Mouse (Mus musculus) C2C12 (cell line): ENCODE measurements around the gene Gm21981. TPM values are rescaled to one million over a fixed set of nuclear protein-coding genes. Genes with fewer than 3 reads are reported as not detected.

Experiments used
- H3K27me3 ChIP-seq: one replicate; pipeline ENCODE4 v1.6.1; 2011; ENCODE audit not compliant: control insufficient read depth, insufficient read depth, insufficient read length
- H3K36me3 ChIP-seq: one replicate; pipeline ENCODE4 v1.6.1; 2011; ENCODE audit not compliant: control insufficient read depth, insufficient read depth
- H3K4me3 ChIP-seq: one replicate; pipeline ENCODE4 v1.5.1; 2011; ENCODE audit warnings: mild to moderate bottlenecking, control low read depth; ENCODE audit not compliant: poor library complexity, insufficient read depth, severe bottlenecking
- H3K79me2 ChIP-seq: one replicate; pipeline ENCODE4 v1.6.1; 2011; ENCODE audit not compliant: control insufficient read depth, insufficient read depth
- H3K79me3 ChIP-seq: one replicate; pipeline ENCODE4 v1.6.1; 2011; ENCODE audit warnings: low read depth, control low read depth
- H3ac ChIP-seq: one replicate; pipeline ENCODE3; 2011; ENCODE audit warnings: low read depth; ENCODE audit not compliant: control insufficient read depth, insufficient read length
- CEBPB ChIP-seq: IDR thresholded peaks from one replicate; pipeline ENCODE4 v1.6.1; 2011; ENCODE audit warnings: low read depth, mild to moderate bottlenecking, control low read depth, moderate library complexity
- CTCF ChIP-seq: IDR thresholded peaks from one replicate; pipeline ENCODE4 v1.5.1; 2011; ENCODE audit not compliant: control insufficient read depth, insufficient read depth, insufficient read length
- FOSL1 ChIP-seq: IDR thresholded peaks from one replicate; pipeline ENCODE4 v1.8.0; 2011; ENCODE audit warnings: mild to moderate bottlenecking, low read length; ENCODE audit not compliant: poor library complexity, insufficient read depth, severe bottlenecking
- MAX ChIP-seq: IDR thresholded peaks from one replicate; pipeline ENCODE4 v1.6.1; 2011; ENCODE audit warnings: mild to moderate bottlenecking, control low read depth
- MYOD1 ChIP-seq: IDR thresholded peaks from one replicate; pipeline ENCODE4 v1.6.1; 2011; ENCODE audit warnings: low read depth; ENCODE audit not compliant: control insufficient read depth, insufficient read length
- MYOG ChIP-seq: IDR thresholded peaks from one replicate; pipeline ENCODE4 v1.6.1; 2011; ENCODE audit not compliant: control insufficient read depth, insufficient read length; ENCODE audit errors: extremely low read depth
- USF1 ChIP-seq: IDR thresholded peaks from one replicate; pipeline ENCODE4 v1.6.1; 2011; ENCODE audit warnings: low read depth, mild to moderate bottlenecking, control low read depth, moderate library complexity
- polyA plus RNA-seq: library from polyadenylated mRNA; unstranded; fragments of >200 nt; fragmentation: generic; extraction: Trizol; gene quantifications from one replicate; pipeline ENCODE4 v1.2.1, GENCODE M21; 2012; ENCODE audit warnings: missing spikeins

Gene Gm21981
- polyA plus RNA-seq, 1 experiment = 1.3 TPM

DNA sequence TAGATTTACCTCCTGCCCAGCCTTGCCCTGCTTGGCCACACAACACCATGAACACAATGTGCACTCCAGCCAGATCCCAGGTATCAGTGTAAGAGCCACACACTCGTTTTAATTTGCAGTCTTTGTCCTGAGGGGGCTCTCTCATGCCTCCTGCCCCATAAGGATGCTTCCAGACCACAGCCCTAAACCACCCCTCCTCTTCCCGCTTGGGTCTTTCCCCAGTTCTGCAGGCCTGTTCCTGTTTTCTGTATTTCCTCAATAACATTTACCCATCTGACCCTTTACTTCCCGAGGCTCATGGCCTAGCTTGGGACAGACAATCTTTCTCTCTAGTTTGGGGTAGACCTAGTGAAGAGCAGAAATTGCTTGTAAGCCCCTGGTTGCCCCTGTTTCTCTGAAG, 20.8 kb upstream of the Gm21981 start:
- Histone ChIP-seq H3ac (no peak overlapping the region), H3K27me3 (peaks cover 40% of the 10 kb centered on the region), H3K79me3 (no peaks in the 10 kb centered on the region), H3K36me3 (no peaks in the 10 kb centered on the region), H3K4me3 (no peak overlapping the region), H3K79me2 (no peaks in the 10 kb centered on the region)
- TF ChIP-seq CTCF = no peak
- TF ChIP-seq FOSL1 = no peak
- TF ChIP-seq MAX = no peak
- no peak for TF ChIP-seq CEBPB
- no peak for TF ChIP-seq MYOG
- no peak for TF ChIP-seq USF1
- TF ChIP-seq MYOD1 = no peak

DNA sequence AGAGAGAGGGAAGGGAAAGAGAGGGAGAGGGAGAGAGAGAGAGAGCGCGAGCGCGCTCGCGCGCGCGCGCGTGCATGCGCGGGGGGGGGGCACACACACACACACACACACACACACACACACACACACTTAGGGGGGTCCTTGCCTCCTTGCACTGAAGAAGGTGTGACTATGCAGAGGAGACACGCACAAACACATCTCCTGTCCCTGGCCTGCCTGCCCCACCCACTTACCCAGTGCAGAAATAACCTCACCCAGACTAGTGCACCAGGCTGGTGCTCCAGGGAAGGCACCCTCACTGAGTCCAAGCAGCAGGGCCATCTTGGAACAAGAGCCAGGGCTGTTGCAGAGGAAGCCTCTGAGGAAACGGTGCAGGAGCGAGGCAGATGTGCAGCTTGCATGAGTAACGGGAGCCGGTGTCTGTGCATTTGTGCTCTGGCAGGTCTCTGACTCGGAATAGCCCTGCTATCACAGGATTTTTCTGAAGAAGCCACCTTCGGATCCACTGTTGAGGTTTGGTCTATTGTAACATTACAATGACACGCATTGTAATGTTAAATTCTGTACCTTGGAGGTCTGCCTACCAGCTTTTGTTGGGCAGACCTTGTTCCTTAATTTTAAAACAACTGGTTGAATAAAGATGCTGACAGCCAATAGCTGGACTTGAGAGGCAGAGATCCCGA, 18.8 kb upstream of the Gm21981 start:
- Histone ChIP-seq H3K36me3 (no peaks in the 10 kb centered on the region), H3K79me3 (no peaks in the 10 kb centered on the region), H3ac (no peak overlapping the region), H3K4me3 (no peak overlapping the region), H3K27me3 (peaks cover 48% of the 10 kb centered on the region), H3K79me2 (no peaks in the 10 kb centered on the region)
- TF ChIP-seq FOSL1 (no peak), CEBPB (no peak), MYOD1 (no peak), USF1 (no peak), CTCF (no peak), MAX (no peak), MYOG (no peak)

DNA sequence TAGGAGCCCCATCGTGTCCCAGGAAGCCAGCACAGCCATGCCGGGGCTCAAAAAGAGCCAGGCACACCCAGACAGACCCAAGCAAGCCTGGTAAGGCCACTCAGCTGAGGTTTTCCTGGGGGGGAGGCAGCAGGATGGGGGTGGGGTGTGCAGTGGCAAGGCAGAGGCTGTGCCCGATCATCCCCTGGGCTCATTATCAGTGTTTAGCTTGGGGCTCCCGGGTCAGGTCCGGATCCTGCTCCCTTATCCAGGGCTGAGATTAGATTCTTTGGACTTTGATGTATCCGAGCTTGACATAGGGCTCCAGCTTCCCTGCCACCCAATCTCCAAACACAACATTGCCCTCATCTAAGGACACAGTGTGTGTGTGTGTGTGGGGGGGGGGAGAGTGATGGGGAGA, 17.6 kb upstream of the Gm21981 start:
- TF ChIP-seq USF1 (no peak), MAX (no peak), MYOG (no peak), CEBPB (no peak), FOSL1 (no peak), CTCF (no peak), MYOD1 (no peak)
- peaks cover 48% of the 10 kb centered on the region for H3K27me3 ChIP-seq
- no peaks in the 10 kb centered on the region for H3K79me2 ChIP-seq
- no peak overlapping the region for H3K4me3 ChIP-seq
- H3K79me3 ChIP-seq = no peaks in the 10 kb centered on the region
- H3K36me3 ChIP-seq = no peaks in the 10 kb centered on the region
- H3ac ChIP-seq = no peak overlapping the region

- H3K27me3 ChIP-seq = peaks cover 29% of the 10 kb centered on the region
- TF ChIP-seq CTCF = no peak
- no peak for TF ChIP-seq CEBPB
- H3K4me3 ChIP-seq = no peak overlapping the region
- H3K36me3 ChIP-seq = no peaks in the 10 kb centered on the region
- H3ac ChIP-seq = no peak overlapping the region
- H3K79me2 ChIP-seq = no peaks in the 10 kb centered on the region
- H3K79me3 ChIP-seq = no peaks in the 10 kb centered on the region
Observed at GRCm38 (mm10) chr17:47710036-47710435, 15.8 kb upstream of the Gm21981 start.

- Histone ChIP-seq H3K79me3 (no peaks in the 10 kb centered on the region), H3K4me3 (no peak overlapping the region), H3K79me2 (no peaks in the 10 kb centered on the region), H3ac (no peak overlapping the region), H3K36me3 (no peaks in the 10 kb centered on the region), H3K27me3 (peaks cover 24% of the 10 kb centered on the region)
- TF ChIP-seq MYOG = no peak
- no peak for TF ChIP-seq CEBPB
- no peak for TF ChIP-seq CTCF
- no peak for TF ChIP-seq FOSL1
- TF ChIP-seq MAX = no peak
- TF ChIP-seq USF1 = no peak
- no peak for TF ChIP-seq MYOD1
Observed at GRCm38 (mm10) chr17:47708972-47709371, 14.7 kb upstream of the Gm21981 start.

- H3K79me2 ChIP-seq = no peaks in the 10 kb centered on the region
- no peak for TF ChIP-seq MAX
- no peak for TF ChIP-seq CTCF
- H3K36me3 ChIP-seq = no peaks in the 10 kb centered on the region
- no peaks in the 10 kb centered on the region for H3K79me3 ChIP-seq
- no peak overlapping the region for H3ac ChIP-seq
- H3K27me3 ChIP-seq = peaks cover 24% of the 10 kb centered on the region
- no peak overlapping the region for H3K4me3 ChIP-seq
Observed at GRCm38 (mm10) chr17:47707961-47708360, 13.7 kb upstream of the Gm21981 start.
